Mouse (Mus musculus) kidney, embryonic 16.5 days (tissue): Measurements from ENCODE around the gene Chadl. TPM values are rescaled to one million over a fixed set of nuclear protein-coding genes. Genes with fewer than 3 reads are reported as not detected.

Source experiments
- polyA plus RNA-seq: library from polyadenylated mRNA; unstranded; fragments of >200 nt; fragmentation: Nextera tagmentation; extraction: Ambion mirVana; gene quantifications from 2 replicates; pipeline ENCODE4 v1.2.1, GENCODE M21; 2015

The Chadl gene
- polyA plus RNA-seq, 1 experiment from 2014 or later, result 4.8 TPM

Other genes with a start within 250 kb of the Chadl start
- gene Rbx1, start 231.0 kb downstream of the Chadl start, polyA plus RNA-seq, result 423 and 428 TPM in 2 replicates
- 15.2 and 20.9 TPM in 2 replicates for gene Ep300, start 111.9 kb downstream of the Chadl start, polyA plus RNA-seq
- 26.2 and 27.4 TPM in 2 replicates for gene L3mbtl2, start 33.4 kb downstream of the Chadl start, polyA plus RNA-seq
- gene Zc3h7b, start 47.8 kb upstream of the Chadl start, polyA plus RNA-seq, result 35.1 and 40.3 TPM in 2 replicates
- 101 and 109 TPM in 2 replicates for gene Rangap1, start 48.2 kb upstream of the Chadl start, polyA plus RNA-seq
- gene Tef, start 105.1 kb upstream of the Chadl start, polyA plus RNA-seq, result 25.7 and 28.9 TPM in 2 replicates
- 29.6 and 32.6 TPM in 2 replicates for gene Tob2, start 161.5 kb upstream of the Chadl start, polyA plus RNA-seq
- 167 and 172 TPM in 2 replicates for gene Phf5a, start 174.6 kb upstream of the Chadl start, polyA plus RNA-seq
- 281 and 293 TPM in 2 replicates for gene Aco2, start 175.0 kb upstream of the Chadl start, polyA plus RNA-seq
- 95.5 and 98.5 TPM in 2 replicates for gene Polr3h, start 229.0 kb upstream of the Chadl start, polyA plus RNA-seq
- 35.2 and 38.1 TPM in 2 replicates for gene Csdc2, start 239.5 kb upstream of the Chadl start, polyA plus RNA-seq